Mouse (Mus musculus): Measurements from ENCODE around the gene Napepld. TPM values are rescaled to one million over a fixed set of nuclear protein-coding genes. Genes with fewer than 3 reads are reported as not detected.

Gene Napepld
- 2.3 and 3.0 TPM in 2 replicates for polyA plus RNA-seq (2014; fragmentation: Nextera tagmentation; extraction: Ambion mirVana)

- peak within 1 kb of the TSS; percentile 85 for H3K9ac ChIP-seq
- H3K36me3 ChIP-seq (replicated peaks; ENCODE audit: control insufficient read depth, insufficient read depth) = no peaks in the 10 kb centered on the region
- no peaks in the 10 kb centered on the region for H3K9me3 ChIP-seq (ENCODE audit: control insufficient read depth, low read length)
- WGBS = under 1% methylated on average over 56 of the region's 59 CpGs
- peak within 1 kb of the TSS; percentile 98 for H3K27ac ChIP-seq
- peak within 1 kb of the TSS; percentile 62 for H3K4me2 ChIP-seq (replicated peaks)
- peaks cover 5% of the 10 kb centered on the region; the same call in 1 of the 2 replicates for H3K4me1 ChIP-seq (replicated peaks; ENCODE audit: control insufficient read depth, insufficient read depth, low read length)
- H3K27me3 ChIP-seq (ENCODE audit: control insufficient read depth, insufficient read depth, low read length) = no peaks in the 10 kb centered on the region
- ATAC-seq (ENCODE audit: low FRiP score) (peak; percentile 99), DNase-seq (ENCODE audit: low spot score) (peak; percentile 98)
- peak within 1 kb of the TSS; percentile 68 for H3K4me3 ChIP-seq (replicated peaks; ENCODE audit: low read length)
Measured at GRCm38 (mm10) chr5:21701351-21702008, at the start of gene Napepld. Napepld (minus strand) TSS chr5:21701396.

- H3K4me2 ChIP-seq (replicated peaks) = no peak overlapping the region
- H3K27ac ChIP-seq = no peak overlapping the region
- no peak overlapping the region for H3K9ac ChIP-seq
- H3K4me1 ChIP-seq (replicated peaks; ENCODE audit: control insufficient read depth, insufficient read depth, low read length) = no peaks in the 10 kb centered on the region
- H3K4me3 ChIP-seq (replicated peaks; ENCODE audit: low read length) = no peak overlapping the region
- DNase-seq (ENCODE audit: low spot score) (no peak), ATAC-seq (ENCODE audit: low FRiP score) (no peak)
- H3K36me3 ChIP-seq (replicated peaks; ENCODE audit: control insufficient read depth, insufficient read depth) = peaks cover 99% of the 10 kb centered on the region
- 98% methylated on average over 6 of the region's 8 CpGs for WGBS
- H3K9me3 ChIP-seq (ENCODE audit: control insufficient read depth, low read length) = no peaks in the 10 kb centered on the region
- H3K27me3 ChIP-seq (ENCODE audit: control insufficient read depth, insufficient read depth, low read length) = no peaks in the 10 kb centered on the region
Measured at GRCm38 (mm10) chr5:21745966-21746365, 44.8 kb upstream of the Napepld start.

- no peak for DNase-seq (ENCODE audit: low spot score)
- H3K27me3 ChIP-seq (ENCODE audit: control insufficient read depth, insufficient read depth, low read length) = no peaks in the 10 kb centered on the region
- no peak overlapping the region for H3K27ac ChIP-seq
- H3K9me3 ChIP-seq (ENCODE audit: control insufficient read depth, low read length) = no peaks in the 10 kb centered on the region
- no peaks in the 10 kb centered on the region for H3K4me1 ChIP-seq (replicated peaks; ENCODE audit: control insufficient read depth, insufficient read depth, low read length)
- no peak overlapping the region for H3K4me3 ChIP-seq (replicated peaks; ENCODE audit: low read length)
- H3K9ac ChIP-seq = no peak overlapping the region
- H3K4me2 ChIP-seq (replicated peaks) = no peak overlapping the region
- H3K36me3 ChIP-seq (replicated peaks; ENCODE audit: control insufficient read depth, insufficient read depth) = peaks cover 98% of the 10 kb centered on the region
- no peak for ATAC-seq (ENCODE audit: low FRiP score)
Measured at GRCm38 (mm10) chr5:21744651-21745050, 43.5 kb upstream of the Napepld start.

- DNase-seq (ENCODE audit: low spot score) (no peak), ATAC-seq (ENCODE audit: low FRiP score) (no peak)
- Histone ChIP-seq H3K4me3 (replicated peaks; ENCODE audit: low read length) (no peak overlapping the region), H3K9ac (no peak overlapping the region), H3K9me3 (ENCODE audit: control insufficient read depth, low read length) (no peaks in the 10 kb centered on the region), H3K4me1 (replicated peaks; ENCODE audit: control insufficient read depth, insufficient read depth, low read length) (no peaks in the 10 kb centered on the region), H3K4me2 (replicated peaks) (no peak overlapping the region), H3K36me3 (replicated peaks; ENCODE audit: control insufficient read depth, insufficient read depth) (peaks cover 98% of the 10 kb centered on the region), H3K27me3 (ENCODE audit: control insufficient read depth, insufficient read depth, low read length) (no peaks in the 10 kb centered on the region), H3K27ac (no peak overlapping the region)
- 98% methylated on average over 10 of the region's 10 CpGs for WGBS
Measured at GRCm38 (mm10) chr5:21743606-21744005, 42.4 kb upstream of the Napepld start.

GRCm38 (mm10) chr5:21739881-21740280, 38.7 kb upstream of the Napepld start:
- H3K4me3 ChIP-seq (replicated peaks; ENCODE audit: low read length) = no peak overlapping the region
- no peak for DNase-seq (ENCODE audit: low spot score)

GRCm38 (mm10) chr5:21739120-21739519, 37.9 kb upstream of the Napepld start:
- Histone ChIP-seq H3K27me3 (ENCODE audit: control insufficient read depth, insufficient read depth, low read length) (no peaks in the 10 kb centered on the region), H3K9me3 (ENCODE audit: control insufficient read depth, low read length) (no peaks in the 10 kb centered on the region), H3K4me2 (replicated peaks) (no peak overlapping the region), H3K27ac (no peak overlapping the region), H3K4me3 (replicated peaks; ENCODE audit: low read length) (no peak overlapping the region), H3K36me3 (replicated peaks; ENCODE audit: control insufficient read depth, insufficient read depth) (peaks cover 55% of the 10 kb centered on the region), H3K9ac (no peak overlapping the region), H3K4me1 (replicated peaks; ENCODE audit: control insufficient read depth, insufficient read depth, low read length) (peaks cover 7% of the 10 kb centered on the region)
- DNase-seq (ENCODE audit: low spot score) (no peak), ATAC-seq (ENCODE audit: low FRiP score) (no peak)
- WGBS = 92% methylated on average over 11 of the region's 11 CpGs

More at GRCm38 (mm10) chr5:21739881-21740280, 38.7 kb upstream of the Napepld start:
- WGBS = 85% methylated on average over 13 of the region's 13 CpGs
- no peaks in the 10 kb centered on the region for H3K9me3 ChIP-seq (ENCODE audit: control insufficient read depth, low read length)
- H3K9ac ChIP-seq = no peak overlapping the region
- peaks cover 7% of the 10 kb centered on the region for H3K4me1 ChIP-seq (replicated peaks; ENCODE audit: control insufficient read depth, insufficient read depth, low read length)
- no peak overlapping the region for H3K4me2 ChIP-seq (replicated peaks)
- no peak overlapping the region for H3K27ac ChIP-seq
- ATAC-seq (ENCODE audit: low FRiP score) = no peak
- peaks cover 63% of the 10 kb centered on the region for H3K36me3 ChIP-seq (replicated peaks; ENCODE audit: control insufficient read depth, insufficient read depth)
- no peaks in the 10 kb centered on the region for H3K27me3 ChIP-seq (ENCODE audit: control insufficient read depth, insufficient read depth, low read length)

- Histone ChIP-seq H3K9me3 (ENCODE audit: control insufficient read depth, low read length) (no peaks in the 10 kb centered on the region), H3K4me3 (replicated peaks; ENCODE audit: low read length) (peak overlapping the region; percentile 60), H3K27ac (no peak overlapping the region), H3K27me3 (ENCODE audit: control insufficient read depth, insufficient read depth, low read length) (no peaks in the 10 kb centered on the region), H3K36me3 (replicated peaks; ENCODE audit: control insufficient read depth, insufficient read depth) (peaks cover 40% of the 10 kb centered on the region), H3K4me2 (replicated peaks) (peak overlapping the region; percentile 83), H3K9ac (peak overlapping the region; percentile 76), H3K4me1 (replicated peaks; ENCODE audit: control insufficient read depth, insufficient read depth, low read length) (peaks cover 14% of the 10 kb centered on the region)
- WGBS = 29% methylated on average over 10 of the region's 10 CpGs
- DNase-seq (ENCODE audit: low spot score) (no peak), ATAC-seq (ENCODE audit: low FRiP score) (no peak)
Measured at GRCm38 (mm10) chr5:21737620-21738019, 36.4 kb upstream of the Napepld start.

GRCm38 (mm10) chr5:21736956-21737585, 35.9 kb upstream of the Napepld start, which contains the start of gene Pmpcb:
Pmpcb (plus strand) TSS chr5:21737141.
- under 1% methylated on average over 42 of the region's 42 CpGs for WGBS
- Histone ChIP-seq H3K4me1 (replicated peaks; ENCODE audit: control insufficient read depth, insufficient read depth, low read length) (peaks cover 20% of the 10 kb centered on the region), H3K4me2 (replicated peaks) (peak within 1 kb of the TSS; percentile 83), H3K9ac (peak within 1 kb of the TSS; percentile 76), H3K27ac (peak within 1 kb of the TSS; percentile 83), H3K9me3 (ENCODE audit: control insufficient read depth, low read length) (no peaks in the 10 kb centered on the region), H3K27me3 (ENCODE audit: control insufficient read depth, insufficient read depth, low read length) (no peaks in the 10 kb centered on the region), H3K36me3 (replicated peaks; ENCODE audit: control insufficient read depth, insufficient read depth) (peaks cover 35% of the 10 kb centered on the region), H3K4me3 (replicated peaks; ENCODE audit: low read length) (peak within 1 kb of the TSS; percentile 60)
- DNase-seq (ENCODE audit: low spot score) = peak; percentile 95
- ATAC-seq (ENCODE audit: low FRiP score) = peak; percentile 86

- peaks cover 21% of the 10 kb centered on the region for H3K4me1 ChIP-seq (replicated peaks; ENCODE audit: control insufficient read depth, insufficient read depth, low read length)
- no peak overlapping the region for H3K27ac ChIP-seq
- 93% methylated on average over 11 of the region's 11 CpGs for WGBS
- H3K9me3 ChIP-seq (ENCODE audit: control insufficient read depth, low read length) = no peaks in the 10 kb centered on the region
- ATAC-seq (ENCODE audit: low FRiP score) = no peak
- H3K4me2 ChIP-seq (replicated peaks) = no peak overlapping the region
- H3K36me3 ChIP-seq (replicated peaks; ENCODE audit: control insufficient read depth, insufficient read depth) = peaks cover 24% of the 10 kb centered on the region
- H3K27me3 ChIP-seq (ENCODE audit: control insufficient read depth, insufficient read depth, low read length) = no peaks in the 10 kb centered on the region
- no peak overlapping the region for H3K4me3 ChIP-seq (replicated peaks; ENCODE audit: low read length)
- no peak overlapping the region for H3K9ac ChIP-seq
- no peak for DNase-seq (ENCODE audit: low spot score)
Measured at GRCm38 (mm10) chr5:21736046-21736445, 34.9 kb upstream of the Napepld start.
